Mouse (Mus musculus) lung, postnatal 4 days (tissue): Measurements from ENCODE around the gene Ip6k3.

Experiments used
- DNase-seq, 2 experiments: peaks; one replicate each; pipeline ENCODE4 v3.0.0; 2021

Gene Ip6k3

GRCm38 (mm10) chr17:27167545-27167944 lies at the start of gene Ip6k3:
Gene Ip6k3, minus strand, starts transcription at chr17:27167795.
- DNase-seq: peak in 1 of 2 experiments; percentile 37

GRCm38 (mm10) chr17:27212768-27213525 lies 45.4 kb upstream of the Ip6k3 start:
- peak; percentile 65 to 71 for DNase-seq

GRCm38 (mm10) chr17:27212006-27212405 lies 44.4 kb upstream of the Ip6k3 start:
- no peak for DNase-seq

DNA sequence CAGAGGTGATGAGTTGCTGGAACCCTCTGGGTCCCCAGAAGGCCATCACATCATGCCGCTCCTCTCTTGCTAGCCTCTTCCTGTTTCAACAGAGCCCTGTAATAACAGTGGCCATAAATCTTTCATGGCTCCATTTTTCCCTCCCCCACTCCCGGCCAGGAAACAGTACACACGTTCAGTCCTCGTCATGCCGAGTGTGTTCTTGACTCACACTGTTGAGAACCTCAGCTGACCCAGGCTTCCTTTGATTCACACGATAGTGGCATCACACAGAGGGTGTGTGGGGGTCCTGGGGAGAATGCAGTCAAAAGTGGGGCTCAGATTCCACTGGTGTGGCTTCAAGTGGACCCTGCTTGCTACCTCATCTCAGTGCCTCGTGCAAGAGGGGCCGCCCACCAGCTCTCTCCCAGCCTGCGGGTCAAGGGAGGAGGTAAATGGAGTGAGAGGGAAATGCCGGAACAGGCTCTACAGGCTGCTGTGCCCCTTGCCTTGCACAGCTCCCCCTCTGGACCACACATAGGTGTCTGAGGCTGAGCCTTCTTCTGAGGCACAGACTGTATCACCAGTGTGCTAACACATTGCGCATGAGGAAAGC lies 39.6 kb upstream of the Ip6k3 start:
- peak in 1 of 2 experiments; percentile 36 for DNase-seq

GRCm38 (mm10) chr17:27204075-27204909 lies 36.7 kb upstream of the Ip6k3 start, which contains the start of gene Lemd2:
Gene Lemd2, minus strand, starts transcription at chr17:27204469.
- DNase-seq: peak; percentile 97 to 99

DNA sequence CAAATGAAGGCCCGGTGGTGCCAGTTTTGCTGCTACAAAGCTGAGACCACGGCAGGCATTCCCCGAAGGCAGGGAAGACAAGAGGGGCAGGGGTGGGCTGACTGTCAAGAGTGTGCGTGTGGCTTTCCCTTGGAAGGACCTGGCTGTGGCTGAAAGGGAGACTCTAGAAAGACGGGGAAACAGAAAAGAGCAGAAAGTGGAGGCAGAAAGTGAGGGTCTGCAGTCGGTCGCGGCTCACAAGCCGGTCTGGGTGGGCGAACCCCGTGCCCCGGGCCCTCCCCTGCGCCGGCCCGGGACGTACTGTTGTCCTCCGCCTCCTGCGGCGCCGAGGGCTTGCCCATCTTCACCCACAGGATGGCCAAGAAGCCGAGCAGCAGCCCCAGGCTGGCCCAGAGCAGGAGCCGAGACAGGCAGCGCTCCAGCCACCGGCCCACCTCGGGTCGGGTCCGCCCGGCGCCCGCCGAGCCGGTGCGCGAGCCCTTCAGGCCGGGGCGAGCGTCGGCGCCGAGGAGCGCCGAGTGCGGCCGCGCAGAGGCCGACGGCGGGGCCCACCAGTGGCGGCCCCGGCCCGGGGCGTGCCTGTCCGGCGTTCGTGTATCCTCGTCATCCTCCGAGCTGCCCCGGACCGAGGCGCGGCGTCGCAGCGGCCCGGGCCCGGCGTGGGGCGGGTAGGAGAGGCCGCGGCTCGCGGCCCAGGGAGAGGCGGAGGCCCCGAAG lies 35.9 kb upstream of the Ip6k3 start:
- DNase-seq: peak; percentile 43 to 60

- DNase-seq: no peak
Measured at GRCm38 (mm10) chr17:27202919-27203357, 35.3 kb upstream of the Ip6k3 start.

GRCm38 (mm10) chr17:27201981-27202380 lies 34.4 kb upstream of the Ip6k3 start:
- no peak for DNase-seq

DNA sequence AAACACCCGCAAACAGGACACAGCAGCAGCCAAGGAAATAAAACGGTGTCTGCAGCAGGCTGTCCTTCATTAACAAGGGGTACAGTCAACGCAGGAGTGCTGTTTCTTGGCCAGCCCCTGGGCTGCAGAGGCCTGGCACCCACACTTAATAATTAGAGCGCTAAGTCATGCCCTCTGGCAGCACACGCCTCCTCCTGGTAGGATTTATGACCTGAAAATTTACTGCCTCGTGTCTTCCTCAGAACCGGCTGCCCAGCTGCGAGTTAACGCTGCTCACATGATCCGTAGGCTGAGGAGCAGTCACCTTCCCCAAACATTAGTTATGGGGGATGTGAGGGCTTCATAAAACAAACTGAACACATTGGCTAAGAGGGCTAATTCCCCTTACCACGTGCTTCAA lies 33.2 kb upstream of the Ip6k3 start:
- DNase-seq: no peak

GRCm38 (mm10) chr17:27199864-27200263 lies 32.3 kb upstream of the Ip6k3 start:
- DNase-seq: no peak

- no peak for DNase-seq
Measured at GRCm38 (mm10) chr17:27199205-27199604, 31.6 kb upstream of the Ip6k3 start.

- no peak for DNase-seq
Measured at GRCm38 (mm10) chr17:27196206-27196605, 28.6 kb upstream of the Ip6k3 start.

- no peak for DNase-seq
Measured at GRCm38 (mm10) chr17:27194258-27195185, 26.9 kb upstream of the Ip6k3 start.

GRCm38 (mm10) chr17:27191804-27192203 lies 24.2 kb upstream of the Ip6k3 start:
- no peak for DNase-seq

DNA sequence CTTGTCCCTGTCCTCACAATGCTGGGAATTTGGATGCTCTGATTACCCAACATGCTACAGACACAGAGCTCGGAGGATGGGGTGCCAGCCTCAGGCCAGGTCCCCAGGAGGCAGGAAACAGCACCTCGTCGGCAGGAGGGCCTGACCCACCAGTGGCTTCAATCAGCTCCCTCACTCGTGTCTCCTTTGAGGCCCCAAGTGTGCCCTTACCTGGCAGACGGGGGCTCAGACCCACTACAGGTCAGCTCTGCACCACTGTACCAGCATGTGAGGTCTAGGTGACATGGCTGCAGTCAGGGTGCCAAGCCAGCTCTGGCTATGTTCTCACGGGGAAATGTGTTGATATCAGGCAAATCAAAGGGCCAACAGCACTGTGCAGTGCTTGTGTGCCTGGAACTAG lies 23.6 kb upstream of the Ip6k3 start:
- no peak for DNase-seq

DNA sequence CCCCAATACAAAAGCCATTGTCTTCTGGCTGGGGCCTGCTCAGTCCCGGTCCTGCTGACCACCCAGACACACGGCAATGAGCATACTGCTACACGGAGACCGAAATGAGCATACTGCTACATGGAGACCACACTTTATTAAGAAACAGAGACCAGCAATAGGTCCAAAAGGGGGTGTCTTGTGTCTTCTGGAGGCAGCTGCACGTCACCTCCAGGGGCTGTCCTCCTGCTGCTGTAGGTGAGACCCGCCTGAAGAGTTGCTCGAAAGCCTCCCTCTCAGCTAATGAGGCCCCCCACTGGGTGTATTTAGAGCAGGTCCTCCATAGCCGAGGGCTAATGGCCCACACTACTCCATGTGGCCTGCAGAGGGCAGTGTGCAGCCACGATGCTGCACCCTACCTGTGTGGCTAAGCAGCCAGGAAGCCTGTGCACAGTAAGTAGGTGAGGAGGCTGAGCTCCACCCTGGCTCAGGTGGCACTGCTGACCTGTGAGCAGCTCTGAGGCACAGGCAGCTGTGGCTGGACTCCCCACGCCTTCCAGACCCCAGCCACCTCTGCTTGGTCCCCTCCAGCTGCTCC lies 22.1 kb upstream of the Ip6k3 start:
- DNase-seq: peak; percentile 61 to 72

GRCm38 (mm10) chr17:27188883-27189282 lies 21.3 kb upstream of the Ip6k3 start:
- no peak for DNase-seq

DNA sequence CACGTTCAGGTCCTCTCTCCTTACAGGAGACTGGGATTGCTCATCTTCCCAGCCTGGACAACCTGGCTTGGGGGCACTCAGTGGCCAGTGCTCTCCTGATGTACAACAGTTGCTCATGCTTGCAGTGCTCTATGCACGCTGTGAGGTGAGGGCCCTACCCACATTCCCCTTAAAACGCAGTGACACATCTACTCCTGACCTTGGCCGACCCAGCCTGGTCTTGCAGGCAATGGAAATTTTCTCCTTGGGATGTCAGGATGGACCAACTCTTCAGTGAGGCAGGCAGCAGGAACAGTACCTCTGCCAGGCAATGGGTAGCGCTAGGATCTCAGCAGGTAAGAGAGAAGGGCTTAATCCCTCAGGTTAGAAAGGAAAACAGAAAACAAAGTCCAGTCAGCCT lies 19.5 kb upstream of the Ip6k3 start:
- no peak for DNase-seq

GRCm38 (mm10) chr17:27186068-27186467 lies 18.5 kb upstream of the Ip6k3 start:
- DNase-seq: no peak

DNA sequence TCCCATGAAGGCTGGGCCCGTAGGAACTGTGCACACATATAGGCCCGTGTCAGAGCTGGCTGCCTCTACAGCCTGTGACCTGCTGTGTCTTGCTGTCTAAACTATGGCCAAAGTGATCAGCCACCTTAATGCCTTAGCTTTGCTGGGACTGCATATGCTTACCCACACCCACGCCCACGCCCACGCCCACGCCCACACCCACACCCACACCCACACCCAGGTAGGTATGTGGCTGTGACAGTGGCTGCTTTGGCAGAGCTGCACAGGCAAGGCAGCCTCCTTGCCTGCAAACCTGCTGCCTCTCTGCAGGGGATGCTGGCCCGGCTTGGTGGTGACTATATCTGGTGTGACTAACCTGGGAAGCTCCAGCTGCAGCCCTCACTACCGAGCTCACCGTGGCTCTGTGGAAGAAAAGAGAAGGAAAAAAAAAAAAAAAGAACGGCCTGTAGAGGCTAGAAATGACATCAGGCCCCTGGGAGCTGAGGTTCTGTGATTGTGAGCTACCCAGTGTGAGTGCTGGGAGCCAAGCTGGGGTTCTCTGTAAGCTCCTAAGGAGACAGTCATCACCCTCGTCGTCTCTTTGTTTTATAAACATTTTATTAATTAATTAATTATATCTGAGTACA lies 16.2 kb upstream of the Ip6k3 start:
- DNase-seq: no peak

- DNase-seq: no peak
Measured at GRCm38 (mm10) chr17:27182401-27182800, 14.8 kb upstream of the Ip6k3 start.
